Mouse (Mus musculus): ENCODE measurements around the gene Ddx59. TPM values are rescaled to one million over a fixed set of nuclear protein-coding genes. Genes with fewer than 3 reads are reported as not detected.

Ddx59 gene
- polyA plus RNA-seq (2015; fragmentation: Nextera tagmentation; extraction: Ambion mirVana): 7.7 and 9.0 TPM in 2 replicates

GRCm38 (mm10) chr1:136414798-136415755 lies at the start of gene Ddx59:
Ddx59 (plus strand) TSS chr1:136415271.
- H3K9me3 ChIP-seq (ENCODE audit: control insufficient read depth, low read length): no peaks in the 10 kb centered on the region
- WGBS: 1% methylated on average over 78 of the region's 78 CpGs

GRCm38 (mm10) chr1:136365986-136366385 lies 49.1 kb upstream of the Ddx59 start:
- ATAC-seq (ENCODE audit: low FRiP score, low TSS enrichment): no peak
- H3K27ac ChIP-seq (replicated peaks): no peak overlapping the region
- WGBS: 65% methylated on average over 3 of the region's 3 CpGs

More at GRCm38 (mm10) chr1:136414798-136415755, at the start of gene Ddx59:
- peak; percentile 99 for ATAC-seq (ENCODE audit: low FRiP score, low TSS enrichment)
- Histone ChIP-seq H3K36me3 (ENCODE audit: control insufficient read depth, insufficient read depth, low read length) (no peaks in the 10 kb centered on the region; the same call in 1 of the 2 replicates), H3K27ac (replicated peaks) (peak within 1 kb of the TSS; percentile 99), H3K4me2 (replicated peaks; ENCODE audit: low read depth) (peak within 1 kb of the TSS; percentile 51), H3K27me3 (ENCODE audit: control insufficient read depth, insufficient read depth, low read length) (no peaks in the 10 kb centered on the region), H3K4me3 (ENCODE audit: low read depth, low read length) (peak within 1 kb of the TSS; percentile 67), H3K9ac (ENCODE audit: low read length) (peak within 1 kb of the TSS; percentile 87), H3K4me1 (replicated peaks; ENCODE audit: control insufficient read depth, insufficient read depth) (no peaks in the 10 kb centered on the region)
- peak; percentile 97 for DNase-seq (ENCODE audit: low spot score)
- TF ChIP-seq CTCF (IDR thresholded peaks at IDR 0.05; ENCODE audit: low read depth) (no peak), EP300 (optimal IDR thresholded peaks at IDR 0.05) (no peak)

GRCm38 (mm10) chr1:136379261-136379660 lies 35.8 kb upstream of the Ddx59 start:
- Histone ChIP-seq H3K9ac (ENCODE audit: low read length) (no peak overlapping the region), H3K4me2 (replicated peaks; ENCODE audit: low read depth) (no peak overlapping the region), H3K9me3 (ENCODE audit: control insufficient read depth, low read length) (no peaks in the 10 kb centered on the region), H3K27ac (replicated peaks) (no peak overlapping the region), H3K4me3 (ENCODE audit: low read depth, low read length) (no peak overlapping the region), H3K4me1 (replicated peaks; ENCODE audit: control insufficient read depth, insufficient read depth) (no peaks in the 10 kb centered on the region), H3K36me3 (ENCODE audit: control insufficient read depth, insufficient read depth, low read length) (no peaks in the 10 kb centered on the region), H3K27me3 (ENCODE audit: control insufficient read depth, insufficient read depth, low read length) (no peaks in the 10 kb centered on the region)
- DNase-seq (ENCODE audit: low spot score) (no peak), ATAC-seq (ENCODE audit: low FRiP score, low TSS enrichment) (no peak)
- WGBS: 92% methylated on average over 7 of the region's 7 CpGs
- no peak for TF ChIP-seq CTCF (IDR thresholded peaks at IDR 0.05; ENCODE audit: low read depth)
- TF ChIP-seq EP300 (optimal IDR thresholded peaks at IDR 0.05): no peak

More at GRCm38 (mm10) chr1:136365986-136366385, 49.1 kb upstream of the Ddx59 start:
- Histone ChIP-seq H3K4me3 (ENCODE audit: low read depth, low read length) (no peak overlapping the region), H3K9ac (ENCODE audit: low read length) (no peak overlapping the region), H3K4me1 (replicated peaks; ENCODE audit: control insufficient read depth, insufficient read depth) (no peaks in the 10 kb centered on the region), H3K36me3 (ENCODE audit: control insufficient read depth, insufficient read depth, low read length) (no peaks in the 10 kb centered on the region), H3K27me3 (ENCODE audit: control insufficient read depth, insufficient read depth, low read length) (no peaks in the 10 kb centered on the region), H3K9me3 (ENCODE audit: control insufficient read depth, low read length) (no peaks in the 10 kb centered on the region), H3K4me2 (replicated peaks; ENCODE audit: low read depth) (no peak overlapping the region)
- no peak for DNase-seq (ENCODE audit: low spot score)
- no peak for TF ChIP-seq CTCF (IDR thresholded peaks at IDR 0.05; ENCODE audit: low read depth)
- no peak for TF ChIP-seq EP300 (optimal IDR thresholded peaks at IDR 0.05)

GRCm38 (mm10) chr1:136380161-136380560 lies 34.9 kb upstream of the Ddx59 start:
- Histone ChIP-seq H3K27ac (replicated peaks) (no peak overlapping the region), H3K9ac (ENCODE audit: low read length) (no peak overlapping the region), H3K4me1 (replicated peaks; ENCODE audit: control insufficient read depth, insufficient read depth) (no peaks in the 10 kb centered on the region), H3K4me2 (replicated peaks; ENCODE audit: low read depth) (no peak overlapping the region), H3K27me3 (ENCODE audit: control insufficient read depth, insufficient read depth, low read length) (no peaks in the 10 kb centered on the region), H3K9me3 (ENCODE audit: control insufficient read depth, low read length) (no peaks in the 10 kb centered on the region), H3K4me3 (ENCODE audit: low read depth, low read length) (no peak overlapping the region), H3K36me3 (ENCODE audit: control insufficient read depth, insufficient read depth, low read length) (no peaks in the 10 kb centered on the region)
- no peak for ATAC-seq (ENCODE audit: low FRiP score, low TSS enrichment)
- WGBS: 83% methylated on average over 4 of the region's 4 CpGs
- no peak for TF ChIP-seq EP300 (optimal IDR thresholded peaks at IDR 0.05)
- TF ChIP-seq CTCF (IDR thresholded peaks at IDR 0.05; ENCODE audit: low read depth): no peak
- no peak for DNase-seq (ENCODE audit: low spot score)

- H3K27me3 ChIP-seq (ENCODE audit: control insufficient read depth, insufficient read depth, low read length): no peaks in the 10 kb centered on the region
- no peak for DNase-seq (ENCODE audit: low spot score)
- no peaks in the 10 kb centered on the region for H3K4me1 ChIP-seq (replicated peaks; ENCODE audit: control insufficient read depth, insufficient read depth)
- no peak for ATAC-seq (ENCODE audit: low FRiP score, low TSS enrichment)
- no peak overlapping the region for H3K4me3 ChIP-seq (ENCODE audit: low read depth, low read length)
- H3K4me2 ChIP-seq (replicated peaks; ENCODE audit: low read depth): no peak overlapping the region
- WGBS: 87% methylated on average over 8 of the region's 8 CpGs
- no peaks in the 10 kb centered on the region for H3K36me3 ChIP-seq (ENCODE audit: control insufficient read depth, insufficient read depth, low read length)
- no peak overlapping the region for H3K27ac ChIP-seq (replicated peaks)
- no peak overlapping the region for H3K9ac ChIP-seq (ENCODE audit: low read length)
- no peaks in the 10 kb centered on the region for H3K9me3 ChIP-seq (ENCODE audit: control insufficient read depth, low read length)
- no peak for TF ChIP-seq CTCF (IDR thresholded peaks at IDR 0.05; ENCODE audit: low read depth)
- TF ChIP-seq EP300 (optimal IDR thresholded peaks at IDR 0.05): no peak
These were observed 34.5 kb upstream of the Ddx59 start for GRCm38 (mm10) chr1:136380606-136381005.

GRCm38 (mm10) chr1:136381169-136381568 lies 33.9 kb upstream of the Ddx59 start:
- WGBS: 58% methylated on average over 6 of the region's 6 CpGs
- no peak for DNase-seq (ENCODE audit: low spot score)

More at GRCm38 (mm10) chr1:136381169-136381568, 33.9 kb upstream of the Ddx59 start:
- Histone ChIP-seq H3K4me1 (replicated peaks; ENCODE audit: control insufficient read depth, insufficient read depth) (no peaks in the 10 kb centered on the region), H3K27me3 (ENCODE audit: control insufficient read depth, insufficient read depth, low read length) (no peaks in the 10 kb centered on the region), H3K36me3 (ENCODE audit: control insufficient read depth, insufficient read depth, low read length) (no peaks in the 10 kb centered on the region), H3K4me3 (ENCODE audit: low read depth, low read length) (no peak overlapping the region), H3K4me2 (replicated peaks; ENCODE audit: low read depth) (no peak overlapping the region), H3K27ac (replicated peaks) (no peak overlapping the region), H3K9me3 (ENCODE audit: control insufficient read depth, low read length) (no peaks in the 10 kb centered on the region), H3K9ac (ENCODE audit: low read length) (no peak overlapping the region)
- TF ChIP-seq CTCF (IDR thresholded peaks at IDR 0.05; ENCODE audit: low read depth) (no peak), EP300 (optimal IDR thresholded peaks at IDR 0.05) (no peak)
- ATAC-seq (ENCODE audit: low FRiP score, low TSS enrichment): no peak
